9 mouse cellular contexts compared by ENCODE assay signal in genomic region chr1:13500456-13500855, GRCm38 (mm10).
A peak's percentile ranks its signal among the peaks of the same experiment; 100 is the strongest.
DNase-seq lines count a peak whose midpoint lies in the region; ATAC-seq and TF ChIP-seq lines count a peak whose summit lies in the region.
"Had no signal": no experiment of that assay in that cellular context is flagged by ENCODE, and none has a peak within 500 bp of the region (broad histone marks: within the 10 kb centered on the region; RNA-seq: fewer than 3 reads in every experiment).

No protein-coding gene starts in this region.

- no peaks in the 10 kb centered on the region for H3K27me3 ChIP-seq in liver, postnatal 0 days (ENCODE audit: insufficient read depth, low read length)
- H3K27me3 ChIP-seq: neural tube, embryonic 12.5 days had no signal

- WGBS in liver, postnatal 0 days (ENCODE audit: insufficient replicate concordance), result 25% methylated on average over 5 of the region's 5 CpGs

- H3K36me3 ChIP-seq in liver, postnatal 0 days (replicated peaks; ENCODE audit: insufficient read depth, low read length), result no peaks in the 10 kb centered on the region
- H3K36me3 ChIP-seq: heart, embryonic 13.5 days; neural tube, embryonic 12.5 days had no signal

- H3K4me2 ChIP-seq in liver, postnatal 0 days (ENCODE audit: low read depth, low read length), result no peak overlapping the region
- H3K4me2 ChIP-seq: heart, embryonic 13.5 days; neural tube, embryonic 12.5 days had no signal

- H3K9me3 ChIP-seq in liver, postnatal 0 days (ENCODE audit: low read length), result no peaks in the 10 kb centered on the region
- H3K9me3 ChIP-seq: heart, embryonic 13.5 days; neural tube, embryonic 12.5 days had no signal

- no peak for TF ChIP-seq EP300 in liver, postnatal 0 days (IDR thresholded peaks at IDR 0.05; ENCODE audit: low read depth)

- no peaks in the 10 kb centered on the region for H3K4me1 ChIP-seq in liver, postnatal 0 days (ENCODE audit: insufficient read depth)
- H3K4me1 ChIP-seq: heart, embryonic 13.5 days; neural tube, embryonic 12.5 days had no signal

- H3K27ac ChIP-seq in liver, postnatal 0 days (ENCODE audit: low read depth), result no peak overlapping the region
- H3K27ac ChIP-seq: heart, embryonic 13.5 days; neural tube, embryonic 12.5 days had no signal

- peak; percentile 76 for TF ChIP-seq CTCF in liver, postnatal 0 days (IDR thresholded peaks at IDR 0.05; ENCODE audit: low read depth)

- ATAC-seq in activated CD4-positive, CD25-positive, alpha-beta regulatory T cell, adult 4 months, result peak; percentile 40
- ATAC-seq in liver, postnatal 0 days, result no peak

- no peak overlapping the region for H3K4me3 ChIP-seq in liver, postnatal 0 days (ENCODE audit: low read depth, low read length)
- H3K4me3 ChIP-seq: heart, embryonic 13.5 days; neural tube, embryonic 12.5 days had no signal

- no peak overlapping the region for H3K9ac ChIP-seq in liver, postnatal 0 days (replicated peaks)
- H3K9ac ChIP-seq: heart, embryonic 13.5 days; neural tube, embryonic 12.5 days had no signal

- peak; percentile 18 to 50 for DNase-seq in spleen, adult 18-20 months
- DNase-seq in spleen, adult 12 weeks (ENCODE audit: low spot score), result no peak
- DNase-seq in embryo, embryonic 10 days (ENCODE audit: low spot score), result peak; percentile 70
- peak; percentile 54 for DNase-seq in kidney, adult 9 months
- peak; percentile 55 for DNase-seq in liver, postnatal 0 days
- DNase-seq in right cerebral cortex, postnatal 25 days, result peak; percentile 29
